Mouse (Mus musculus): ENCODE results near the gene Armc2. TPM values are rescaled to one million over a fixed set of nuclear protein-coding genes. Genes with fewer than 3 reads are reported as not detected.
A peak's percentile ranks its signal among the peaks of the same experiment; 100 is the strongest.

The Armc2 gene
- 1 to 10 TPM; 1.2 to 3.8 TPM for total RNA-seq (2021)
- long read RNA-seq, experiment 1: 0 reads
- long read RNA-seq, experiment 2, partial matches to known transcripts: 0 of 2 reads
- long read RNA-seq, experiment 2, other reads (novel, unspliced or antisense): 1 of 2 reads

DNA sequence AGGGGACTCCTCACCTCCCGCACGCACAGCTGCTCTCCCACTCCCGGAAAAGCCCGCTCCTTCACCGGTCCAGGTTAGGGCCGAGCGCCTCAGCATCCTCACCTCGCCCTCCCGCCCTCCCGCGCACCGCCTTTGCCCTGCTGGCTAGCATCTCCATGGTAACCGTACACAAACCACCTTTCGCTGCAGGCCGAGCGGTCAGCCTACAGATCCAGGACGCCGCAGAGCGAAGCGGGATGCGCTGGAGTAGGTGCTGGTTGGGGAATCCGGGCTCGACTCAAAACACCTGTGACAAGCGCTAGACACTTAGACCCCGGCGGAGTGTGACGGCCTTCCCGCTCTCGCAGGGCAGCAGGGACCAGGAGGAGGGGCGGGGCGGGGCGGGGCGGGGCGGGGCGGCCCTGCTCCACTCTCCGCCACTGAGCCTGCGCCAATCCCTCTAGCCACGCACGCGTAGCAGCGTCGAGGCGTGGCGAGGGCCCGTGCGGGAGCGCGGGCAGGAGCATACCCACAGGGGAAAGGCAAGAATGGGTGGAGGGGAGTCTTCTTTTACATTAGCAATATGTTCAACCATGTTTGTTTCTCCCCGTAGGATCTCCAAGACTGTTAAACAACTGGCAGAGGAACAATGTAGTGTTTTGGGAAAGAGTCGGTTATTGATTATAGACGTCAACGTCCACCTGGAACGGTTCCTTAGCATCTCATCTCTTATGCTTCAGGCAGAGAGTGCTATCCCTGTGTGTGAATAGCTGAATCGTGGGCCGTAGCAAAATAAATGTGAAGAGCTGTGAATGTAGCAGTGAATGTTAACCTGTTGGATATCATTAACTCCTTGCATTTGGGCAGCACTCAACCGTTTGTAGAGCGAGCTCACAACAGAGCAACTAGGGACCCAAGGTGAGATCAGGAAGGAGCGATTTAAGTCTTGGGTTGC, at the start of gene Armc2:
Gene Armc2 (minus strand): TSS at position 427 of the 934 bp plus-strand sequence.
- peak; percentile 85 to 87 for DNase-seq

GRCm38 (mm10) chr10:42064446-42064845, 46.2 kb upstream of the Armc2 start:
- DNase-seq: no peak

DNA sequence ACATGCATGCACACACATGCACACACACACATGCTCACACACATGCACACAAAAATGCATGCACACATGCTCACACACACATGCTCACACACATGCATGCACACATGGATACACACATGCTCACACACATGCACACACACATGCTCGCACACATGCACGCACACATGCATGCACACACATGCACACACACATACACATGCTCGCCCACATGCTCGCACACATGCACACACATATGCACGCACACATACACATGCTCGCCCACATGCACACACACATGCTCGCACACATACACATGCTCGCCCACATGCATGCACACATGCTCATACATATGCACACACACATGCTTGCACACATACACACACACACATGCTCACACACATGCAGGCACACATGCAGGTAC, 41.3 kb upstream of the Armc2 start:
- DNase-seq: no peak

- no peak for DNase-seq
Observed at GRCm38 (mm10) chr10:42057746-42058145, 39.5 kb upstream of the Armc2 start.

DNA sequence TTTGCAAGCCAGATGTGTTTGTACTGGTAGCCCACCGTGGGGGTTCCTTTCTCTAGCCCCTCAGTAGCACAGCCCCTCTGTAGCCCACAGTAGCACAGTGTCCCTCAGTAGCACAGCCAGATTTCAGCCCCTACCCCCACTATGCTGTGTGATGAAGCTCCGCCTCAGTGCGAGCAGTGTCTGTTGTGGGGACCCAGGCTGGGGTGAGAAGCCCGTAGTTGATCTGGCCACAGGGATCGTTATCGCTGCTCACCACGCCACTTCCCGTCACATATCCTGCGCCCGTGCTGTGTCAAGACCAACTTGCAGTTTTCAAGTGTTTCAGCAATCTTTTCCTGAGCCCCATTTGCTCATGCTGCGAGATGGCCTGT, 39.0 kb upstream of the Armc2 start:
- no peak for DNase-seq

DNA sequence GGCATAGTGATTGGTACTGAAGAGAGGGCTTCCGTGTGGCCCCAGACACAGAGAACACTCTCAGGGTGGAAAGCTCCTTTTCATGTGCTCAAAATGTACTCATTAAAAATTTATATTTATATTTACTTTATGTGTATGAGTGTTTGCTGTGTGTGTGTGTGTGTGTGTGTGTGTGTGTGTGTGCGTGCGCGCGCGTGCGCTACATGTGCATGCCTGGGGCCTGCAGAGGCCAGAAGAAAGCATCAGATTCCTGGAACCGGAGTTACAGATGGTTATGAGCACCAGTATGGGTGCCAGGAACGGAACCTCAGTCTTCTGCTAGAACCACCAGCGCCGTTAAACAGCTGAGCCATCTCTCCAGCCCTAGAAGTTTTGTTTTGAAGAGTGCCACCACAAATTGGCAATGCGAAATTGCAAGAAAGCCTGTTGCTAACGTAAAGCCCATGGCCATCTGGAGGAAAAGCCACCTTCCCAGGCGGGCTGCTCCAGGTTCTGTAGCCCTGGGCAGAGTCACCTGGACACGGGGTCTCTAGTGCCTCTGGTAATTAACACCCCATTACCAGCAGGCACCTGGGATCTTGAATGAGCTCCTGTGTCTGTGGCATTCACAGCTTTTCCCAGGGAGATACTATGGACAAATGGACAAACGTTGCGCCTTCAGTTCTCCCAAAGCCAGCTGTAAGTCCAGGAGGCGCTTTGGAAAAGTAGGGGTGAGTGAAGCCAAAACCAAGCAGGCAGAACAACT, 38.4 kb upstream of the Armc2 start:
- no peak for DNase-seq

- DNase-seq: no peak
Observed at GRCm38 (mm10) chr10:42055224-42056165, 37.3 kb upstream of the Armc2 start.

GRCm38 (mm10) chr10:42051069-42051468, 32.8 kb upstream of the Armc2 start:
- DNase-seq: no peak

DNA sequence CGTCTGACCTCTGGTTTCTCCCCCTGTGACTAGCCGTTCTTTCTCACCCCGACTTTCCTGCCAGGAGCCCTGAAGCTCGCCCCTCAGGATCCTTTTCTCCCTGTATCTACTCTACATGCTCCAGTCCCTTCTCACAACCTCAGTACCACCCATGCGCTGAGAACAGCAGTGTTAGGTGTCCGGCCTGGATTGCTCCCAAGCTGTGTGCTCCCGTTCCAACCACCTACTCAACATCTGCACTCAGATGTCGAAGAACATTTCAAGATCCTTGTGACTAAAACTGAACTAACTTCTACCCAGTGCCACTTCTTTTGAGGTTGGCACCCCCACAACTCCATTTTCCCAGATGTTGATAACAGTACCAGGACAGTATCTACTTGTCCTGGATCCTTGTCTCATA, 30.4 kb upstream of the Armc2 start:
- no peak for DNase-seq

GRCm38 (mm10) chr10:42044574-42044973, 26.3 kb upstream of the Armc2 start:
- DNase-seq: no peak

- DNase-seq: no peak
Observed at GRCm38 (mm10) chr10:42043307-42043706, 25.1 kb upstream of the Armc2 start.

GRCm38 (mm10) chr10:42042881-42043280, 24.6 kb upstream of the Armc2 start:
- no peak for DNase-seq

DNA sequence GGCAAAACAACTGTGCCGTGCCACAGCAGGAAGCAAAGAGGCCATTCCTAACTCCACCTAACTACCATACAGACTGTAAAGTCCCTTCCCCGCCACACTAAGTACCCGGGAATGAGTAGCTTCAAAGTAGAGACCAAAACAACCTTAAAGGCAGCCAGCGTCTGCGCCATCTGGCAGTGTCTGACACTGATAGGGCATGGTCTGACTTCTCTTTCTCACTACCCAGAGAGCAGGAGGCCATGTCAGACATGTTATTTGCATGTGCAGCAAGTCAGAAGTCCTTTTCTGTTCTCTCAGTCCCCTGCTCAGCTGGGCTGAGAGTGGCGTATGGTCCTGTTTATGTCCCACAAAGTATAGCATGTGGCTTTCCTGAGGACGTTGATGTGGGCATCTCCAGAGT, 23.8 kb upstream of the Armc2 start:
- no peak for DNase-seq

GRCm38 (mm10) chr10:42038571-42038970, 20.3 kb upstream of the Armc2 start:
- peak; percentile 50 to 56 for DNase-seq

- DNase-seq: peak; percentile 36 to 46
Observed at GRCm38 (mm10) chr10:42037301-42037870, 19.1 kb upstream of the Armc2 start.

DNA sequence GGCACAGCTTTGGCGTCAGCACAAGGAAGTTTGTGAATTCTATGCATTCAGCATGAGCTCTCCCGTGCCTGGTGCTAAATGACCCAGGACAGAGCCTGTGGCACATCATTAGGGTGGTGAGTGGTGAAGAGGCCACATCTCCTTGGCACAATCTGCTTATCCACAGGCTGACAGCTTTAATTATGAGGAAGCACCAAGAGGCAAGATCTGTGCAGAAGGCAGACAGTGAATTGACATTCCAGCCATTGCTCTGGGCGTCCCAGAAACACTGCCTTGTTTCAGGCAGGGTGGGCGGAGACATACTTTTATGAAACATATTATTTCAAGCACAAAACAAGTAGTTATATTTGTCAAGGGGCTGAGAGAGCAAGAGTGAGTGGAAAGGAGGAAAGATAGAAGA, 18.6 kb upstream of the Armc2 start:
- no peak for DNase-seq

DNA sequence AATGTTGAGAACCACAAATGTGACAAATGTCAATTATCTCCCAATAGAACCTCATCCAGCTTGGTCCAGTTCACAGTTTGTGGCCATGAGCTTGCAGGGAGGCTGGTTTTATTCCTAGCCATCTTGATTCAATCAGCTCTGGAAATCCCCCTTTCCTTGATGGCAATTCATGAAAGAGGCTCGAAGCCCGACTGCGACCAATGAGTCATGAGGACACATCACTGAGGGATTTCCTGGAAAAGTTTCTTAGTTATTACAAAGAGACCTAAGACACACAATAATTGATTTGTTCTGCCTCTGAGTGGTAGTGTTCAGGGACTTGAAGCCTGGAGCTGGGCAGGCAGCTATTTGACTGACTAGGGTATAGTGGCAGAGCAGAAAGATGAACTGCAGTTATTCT, 15.3 kb upstream of the Armc2 start:
- DNase-seq: peak; percentile 13 to 19

DNA sequence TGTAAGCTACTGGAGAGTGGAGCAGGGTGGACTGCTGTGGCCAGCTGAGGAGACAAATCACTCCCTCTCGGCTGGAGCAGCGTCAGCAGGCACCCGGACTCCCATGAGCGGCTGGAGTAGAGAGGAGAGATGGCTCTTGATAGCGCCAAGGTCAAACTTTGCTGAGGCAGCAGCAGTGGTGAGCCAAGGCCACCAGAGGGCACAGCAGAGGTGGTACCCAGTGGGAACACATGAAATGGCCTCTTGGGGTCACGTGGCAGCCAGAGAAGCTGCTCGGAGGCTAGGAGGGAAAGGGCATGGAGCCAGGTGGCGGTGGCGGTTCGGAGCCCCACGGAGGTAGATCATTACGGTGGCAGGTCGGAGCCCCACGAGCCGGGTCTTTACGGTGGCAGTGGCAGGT, 12.8 kb upstream of the Armc2 start:
- peak; percentile 92 to 94 for DNase-seq

DNA sequence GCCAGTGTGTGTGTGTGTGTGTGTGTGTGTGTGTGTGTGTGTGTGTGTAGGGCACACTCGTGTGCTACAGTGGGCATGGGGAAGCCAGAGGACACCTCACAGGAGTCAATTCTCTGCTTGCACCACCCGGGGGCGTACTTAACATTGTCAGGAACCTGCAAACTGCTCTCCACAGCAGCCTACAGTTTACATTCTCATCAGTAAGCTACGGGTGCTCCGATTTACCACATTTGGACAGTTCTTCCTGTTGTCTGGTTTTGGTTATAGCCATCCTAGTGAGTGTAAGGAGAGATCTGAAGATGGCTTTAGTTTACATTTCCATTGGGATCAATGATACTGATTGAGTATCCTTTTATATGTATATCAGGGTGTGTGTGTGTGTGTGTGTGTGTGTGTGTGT, 11.3 kb upstream of the Armc2 start:
- peak in 1 of 2 experiments; percentile 14 for DNase-seq

GRCm38 (mm10) chr10:42027337-42027736, 9.1 kb upstream of the Armc2 start:
- no peak for DNase-seq

DNA sequence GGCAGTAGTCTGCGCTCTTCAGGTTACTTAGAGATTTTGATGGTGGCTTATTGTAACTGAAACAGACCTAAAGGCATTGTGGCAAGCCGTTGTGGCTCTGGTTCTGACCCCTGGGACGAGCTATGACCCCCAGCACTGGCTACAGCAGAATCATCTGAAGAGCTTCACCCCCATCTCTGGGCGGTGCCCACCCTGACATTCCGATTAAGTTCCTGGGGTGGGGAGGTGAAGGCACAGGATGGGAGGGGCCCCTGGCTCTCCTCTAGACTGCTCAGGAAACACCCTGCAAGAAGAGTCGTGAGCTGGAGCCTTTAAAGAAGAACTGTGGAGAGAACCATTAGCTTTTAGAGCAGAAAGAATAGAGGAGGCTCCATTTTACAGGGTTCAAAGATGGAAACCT, 6.2 kb upstream of the Armc2 start:
- DNase-seq: no peak

- no peak for DNase-seq
Observed at GRCm38 (mm10) chr10:42021536-42021935, 3.3 kb upstream of the Armc2 start.
